Mouse (Mus musculus) cortical plate, adult 2 months (tissue): ENCODE results near the gene Zbtb32.

Experiments used
- CTCF ChIP-seq: fragments of 200-500 bp; IDR thresholded peaks from 2 replicates; pipeline ENCODE4 v1.5.1; 2011; ENCODE audit warnings: mild to moderate bottlenecking, control low read depth, low read length; ENCODE audit not compliant: insufficient read depth; ENCODE audit errors: extremely low read depth
- POLR2A ChIP-seq: fragments of 200-500 bp; IDR thresholded peaks from 2 replicates; pipeline ENCODE4 v1.6.1; 2011; ENCODE audit warnings: mild to moderate bottlenecking, low read length, control low read depth; ENCODE audit not compliant: insufficient read depth; ENCODE audit errors: extremely low read depth

GRCm38 (mm10) chr7:30563117-30563905, 35.4 kb downstream of the Zbtb32 start, which contains the start of the genes U2af1l4, Gm49396 and Psenen:
- TF ChIP-seq CTCF (no peak), POLR2A (peak; percentile 66)
